Mouse (Mus musculus) hindbrain, embryonic 13.5 days (tissue): ENCODE data around the gene Ttc41. TPM values are rescaled to one million over a fixed set of nuclear protein-coding genes. Genes with fewer than 3 reads are reported as not detected.
A peak's percentile ranks its signal among the peaks of the same experiment; 100 is the strongest.

Source experiments
- ATAC-seq: fragments of 200-750 bp; cut with Nextera tagmentation; 2 replicates; pipeline ENCODE4 v1.8.0; 2017; ENCODE audit warnings: moderate TSS enrichment; ENCODE audit not compliant: low FRiP score
- H3K27ac ChIP-seq: fragments of 300-500 bp; sonication (generic); 2 replicates; pipeline ENCODE4 v1.5.1; 2015; ENCODE audit warnings: inconsistent platforms, mild to moderate bottlenecking, moderate library complexity
- H3K27me3 ChIP-seq: fragments of 300-500 bp; sonication (generic); 2 replicates; pipeline ENCODE4 v1.6.1; 2015; ENCODE audit warnings: mild to moderate bottlenecking, inconsistent platforms
- H3K36me3 ChIP-seq: fragments of 300-500 bp; sonication (generic); 2 replicates; pipeline ENCODE4 v1.6.1; 2015; ENCODE audit warnings: mild to moderate bottlenecking, inconsistent platforms
- H3K4me1 ChIP-seq: fragments of 300-500 bp; sonication (generic); replicated peaks from 2 replicates; pipeline ENCODE4 v1.6.1; 2015; ENCODE audit warnings: inconsistent platforms
- H3K4me2 ChIP-seq: fragments of 300-500 bp; sonication (generic); 2 replicates; pipeline ENCODE4 v1.6.1; 2015; ENCODE audit warnings: inconsistent platforms, mild to moderate bottlenecking, moderate library complexity
- H3K4me3 ChIP-seq: fragments of 300-500 bp; sonication (generic); 2 replicates; pipeline ENCODE4 v1.5.1; 2015; ENCODE audit warnings: mild to moderate bottlenecking, inconsistent platforms
- H3K9ac ChIP-seq: fragments of 300-500 bp; sonication (generic); 2 replicates; pipeline ENCODE4 v1.6.1; 2015; ENCODE audit warnings: mild to moderate bottlenecking, inconsistent platforms
- H3K9me3 ChIP-seq: fragments of 300-500 bp; sonication (generic); 2 replicates; pipeline ENCODE4 v1.6.1; 2016; ENCODE audit warnings: inconsistent platforms
- WGBS: fragments of 180-500 bp; shearing (Covaris S2); methylation state at CpG from one replicate; pipeline ENCODE4 v1.1.7; 2015; 5-methylcytosine and 5-hydroxymethylcytosine counted together
- polyA plus RNA-seq: library from polyadenylated mRNA; unstranded; fragments of >200 nt; fragmentation: Nextera tagmentation; extraction: Ambion mirVana; gene quantifications from 2 replicates; pipeline ENCODE4 v1.2.1, GENCODE M21; 2015

Gene Ttc41
- polyA plus RNA-seq, 1 experiment from 2014 or later: 3.2 TPM

DNA sequence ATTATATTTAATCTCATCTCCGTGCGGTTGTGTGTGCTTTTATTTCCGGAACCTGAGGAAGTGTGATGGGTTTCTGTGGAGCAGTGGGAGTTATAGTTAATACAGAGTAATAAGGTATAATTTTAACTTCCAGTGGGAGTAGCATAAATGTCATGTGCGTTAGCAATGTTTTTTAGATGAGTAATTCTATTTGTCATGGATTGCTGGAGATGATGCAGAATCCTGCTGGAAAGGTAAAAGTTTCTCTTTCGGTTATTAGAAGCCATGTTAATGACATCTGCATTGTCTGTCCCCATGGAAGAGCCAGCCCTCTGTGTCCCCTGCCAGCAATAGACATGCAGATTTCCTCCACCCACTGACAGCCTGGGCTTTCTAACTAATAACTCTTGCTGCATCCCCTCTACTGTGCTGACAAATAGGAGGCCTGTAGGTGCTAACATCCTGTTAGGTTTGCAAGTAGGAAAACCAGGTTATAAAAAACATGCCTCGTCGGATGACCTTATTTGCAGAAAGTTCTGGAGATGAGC lies 83.6 kb downstream of the Ttc41 start:
- H3K9me3 ChIP-seq: no peaks in the 10 kb centered on the region
- no peak overlapping the region for H3K9ac ChIP-seq
- H3K4me2 ChIP-seq: no peak overlapping the region
- no peak overlapping the region for H3K4me3 ChIP-seq
- H3K27me3 ChIP-seq: no peaks in the 10 kb centered on the region
- no peak for ATAC-seq
- no peak overlapping the region for H3K27ac ChIP-seq
- no peaks in the 10 kb centered on the region for H3K36me3 ChIP-seq
- WGBS: 70% methylated on average over 7 of the region's 7 CpGs
- H3K4me1 ChIP-seq: peaks cover 18% of the 10 kb centered on the region

DNA sequence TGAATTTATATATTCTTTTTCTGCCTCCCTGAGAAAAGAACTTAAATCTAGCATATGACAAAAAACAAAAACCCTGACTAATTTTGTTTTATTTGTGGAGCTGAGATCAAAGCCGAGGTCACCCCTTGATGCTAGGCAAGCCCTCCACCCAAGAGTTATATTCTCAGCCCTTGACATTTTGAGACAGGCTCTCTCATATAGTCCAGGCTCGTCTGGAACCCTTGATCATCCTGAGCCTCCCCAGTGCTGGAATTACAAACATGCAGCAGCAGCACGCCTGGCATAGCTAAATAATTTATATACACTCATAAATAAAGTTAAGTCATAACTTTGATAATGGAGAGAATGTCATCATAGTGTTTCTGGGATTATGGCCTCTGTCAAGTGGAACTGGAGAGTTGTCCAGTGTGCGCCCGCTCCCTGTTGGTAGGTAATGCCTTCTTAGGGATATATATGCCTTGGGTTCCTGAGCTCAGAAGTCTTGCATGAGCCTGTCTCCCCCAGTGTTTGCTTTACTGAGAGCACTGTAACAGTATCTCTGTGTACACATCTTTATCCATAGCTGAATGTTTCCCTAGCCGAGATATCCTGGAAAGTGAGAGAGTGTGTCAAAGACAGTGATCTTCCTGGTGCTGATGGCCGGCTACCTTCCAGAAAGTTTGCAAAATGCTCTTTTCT lies 86.0 kb downstream of the Ttc41 start:
- Histone ChIP-seq H3K27ac (no peak overlapping the region), H3K27me3 (no peaks in the 10 kb centered on the region), H3K9ac (no peak overlapping the region), H3K36me3 (no peaks in the 10 kb centered on the region), H3K9me3 (no peaks in the 10 kb centered on the region), H3K4me2 (no peak overlapping the region), H3K4me1 (peaks cover 18% of the 10 kb centered on the region), H3K4me3 (no peak overlapping the region)
- 84% methylated on average over 7 of the region's 7 CpGs for WGBS
- ATAC-seq: no peak

DNA sequence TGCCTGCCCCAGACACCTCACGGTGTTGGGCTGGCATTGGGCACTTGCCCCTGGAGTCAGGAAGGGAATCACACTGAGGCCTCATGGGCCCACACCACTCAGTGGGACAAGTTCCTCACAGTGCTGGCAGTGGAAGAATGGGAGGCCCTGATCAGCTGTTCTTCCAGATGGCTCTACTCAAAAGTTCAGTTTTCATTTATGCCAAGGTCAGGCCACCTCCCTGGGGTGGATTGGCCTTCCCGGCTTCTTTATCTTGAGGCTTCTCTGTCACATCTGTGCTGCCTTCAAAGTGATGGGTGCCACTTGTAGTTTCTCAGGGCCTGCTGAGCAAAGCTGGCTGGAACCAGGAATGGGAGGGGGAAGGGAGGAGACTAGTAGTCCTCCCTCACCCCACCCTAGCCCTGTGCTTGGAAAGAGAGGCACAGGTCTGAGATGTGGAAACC lies 87.9 kb downstream of the Ttc41 start:
- H3K4me1 ChIP-seq: peaks cover 9% of the 10 kb centered on the region
- no peaks in the 10 kb centered on the region for H3K9me3 ChIP-seq
- no peaks in the 10 kb centered on the region for H3K27me3 ChIP-seq
- no peak overlapping the region for H3K27ac ChIP-seq
- no peak for ATAC-seq
- no peak overlapping the region for H3K9ac ChIP-seq
- 59% methylated on average over 2 of the region's 2 CpGs for WGBS
- no peak overlapping the region for H3K4me2 ChIP-seq
- H3K4me3 ChIP-seq: no peak overlapping the region
- no peaks in the 10 kb centered on the region for H3K36me3 ChIP-seq

DNA sequence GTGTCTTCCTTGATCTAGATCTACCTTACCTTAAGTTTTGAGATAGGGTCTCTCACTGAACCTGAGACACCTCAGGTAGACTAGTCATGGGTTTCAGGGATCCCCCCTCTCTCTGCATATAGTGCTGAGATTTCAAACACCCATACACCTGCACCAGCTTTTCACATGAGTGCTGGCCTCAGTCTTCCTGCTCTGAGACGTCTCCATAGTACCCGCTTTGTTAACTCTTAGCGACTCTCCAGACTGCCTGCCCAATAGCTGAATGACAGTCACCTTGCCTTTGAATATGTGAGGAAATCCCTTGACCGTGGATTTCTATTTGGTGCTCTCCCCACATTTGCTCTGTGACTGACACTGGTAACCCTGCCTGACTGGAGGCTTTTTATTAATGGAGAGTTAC lies 88.6 kb downstream of the Ttc41 start:
- no peak overlapping the region for H3K27ac ChIP-seq
- H3K4me3 ChIP-seq: no peak overlapping the region
- WGBS: 87% methylated on average over 4 of the region's 4 CpGs
- no peak overlapping the region for H3K4me2 ChIP-seq
- H3K9ac ChIP-seq: no peak overlapping the region
- no peaks in the 10 kb centered on the region for H3K36me3 ChIP-seq
- no peaks in the 10 kb centered on the region for H3K9me3 ChIP-seq
- peaks cover 9% of the 10 kb centered on the region for H3K4me1 ChIP-seq
- ATAC-seq: no peak
- no peaks in the 10 kb centered on the region for H3K27me3 ChIP-seq

DNA sequence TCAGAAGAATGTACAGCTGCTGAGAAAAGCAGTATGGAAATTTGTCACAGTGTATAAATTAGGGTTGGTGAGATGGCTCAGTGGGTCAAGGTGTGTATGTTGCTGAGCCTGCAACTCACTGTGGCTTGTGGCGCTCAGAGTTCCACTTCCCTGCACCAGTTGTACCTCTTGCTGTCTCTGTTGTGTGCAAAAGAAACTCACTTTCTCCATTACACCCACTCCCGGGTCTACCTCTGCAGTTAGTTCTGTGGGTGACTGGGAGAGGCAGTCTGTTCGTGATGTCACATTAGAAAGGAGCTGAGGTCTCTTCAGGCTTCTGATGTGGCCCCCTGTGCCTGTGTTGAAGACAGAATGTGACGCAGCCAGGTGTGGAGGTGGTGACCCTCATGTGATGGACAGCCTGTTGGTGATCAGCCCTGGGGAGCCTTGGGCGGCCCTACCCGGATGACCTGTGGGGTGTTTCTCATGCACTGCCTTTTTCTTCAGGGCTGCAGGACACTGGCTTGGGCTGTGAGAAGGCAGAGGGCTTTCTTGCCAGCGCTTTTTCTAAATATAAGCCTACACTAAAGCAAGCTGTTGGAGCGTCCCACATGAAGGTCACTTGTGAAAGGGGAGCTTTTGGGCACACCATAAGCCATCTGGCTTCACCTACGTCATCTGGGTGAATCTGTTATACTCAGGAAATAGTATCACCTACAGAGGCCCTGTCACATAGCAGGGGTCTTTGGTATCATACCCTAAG lies 89.4 kb downstream of the Ttc41 start:
- Histone ChIP-seq H3K9ac (no peak overlapping the region), H3K4me2 (no peak overlapping the region), H3K9me3 (no peaks in the 10 kb centered on the region), H3K4me1 (peaks cover 9% of the 10 kb centered on the region; the same call in 1 of the 2 replicates), H3K36me3 (no peaks in the 10 kb centered on the region), H3K27me3 (no peaks in the 10 kb centered on the region), H3K27ac (no peak overlapping the region), H3K4me3 (no peak overlapping the region)
- WGBS: 92% methylated on average over 9 of the region's 9 CpGs
- 0 out of 2 replicates have a peak, but pooled peaks have one; percentile 17 for ATAC-seq

DNA sequence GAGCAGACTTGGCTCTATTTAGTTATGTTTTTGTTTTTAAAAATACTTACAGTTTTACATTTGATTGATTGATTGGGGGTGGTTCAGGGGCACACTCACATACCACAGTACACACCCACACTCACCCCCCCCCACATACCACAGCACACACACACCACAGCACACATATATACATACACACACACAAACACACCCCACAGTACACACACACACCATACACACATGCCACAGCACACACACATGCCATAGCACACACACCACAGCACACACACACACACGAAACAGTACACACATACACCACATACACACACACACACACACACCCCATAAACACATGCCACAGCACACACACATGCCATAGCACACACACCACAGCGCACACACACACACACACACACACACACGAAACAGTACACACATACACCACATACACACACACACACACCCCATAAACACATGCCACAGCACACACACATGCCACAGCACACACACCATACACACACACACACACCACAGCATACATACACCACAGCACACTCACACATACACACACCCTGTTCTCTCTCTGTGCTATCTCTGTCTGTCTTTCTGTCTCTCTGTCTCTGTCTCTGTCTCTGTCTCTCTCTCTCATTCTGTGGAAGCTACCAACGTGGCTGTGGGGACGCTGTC lies 90.6 kb downstream of the Ttc41 start:
- H3K9ac ChIP-seq: no peak overlapping the region
- no peaks in the 10 kb centered on the region for H3K9me3 ChIP-seq
- no peaks in the 10 kb centered on the region for H3K36me3 ChIP-seq
- no peak overlapping the region for H3K4me3 ChIP-seq
- peak; percentile 57; the same call in 1 of the 2 replicates for ATAC-seq
- H3K4me2 ChIP-seq: no peak overlapping the region
- H3K27ac ChIP-seq: no peak overlapping the region
- H3K4me1 ChIP-seq: peaks cover 9% of the 10 kb centered on the region; the same call in 1 of the 2 replicates
- no peaks in the 10 kb centered on the region for H3K27me3 ChIP-seq
- 99% methylated on average over 5 of the region's 5 CpGs for WGBS

DNA sequence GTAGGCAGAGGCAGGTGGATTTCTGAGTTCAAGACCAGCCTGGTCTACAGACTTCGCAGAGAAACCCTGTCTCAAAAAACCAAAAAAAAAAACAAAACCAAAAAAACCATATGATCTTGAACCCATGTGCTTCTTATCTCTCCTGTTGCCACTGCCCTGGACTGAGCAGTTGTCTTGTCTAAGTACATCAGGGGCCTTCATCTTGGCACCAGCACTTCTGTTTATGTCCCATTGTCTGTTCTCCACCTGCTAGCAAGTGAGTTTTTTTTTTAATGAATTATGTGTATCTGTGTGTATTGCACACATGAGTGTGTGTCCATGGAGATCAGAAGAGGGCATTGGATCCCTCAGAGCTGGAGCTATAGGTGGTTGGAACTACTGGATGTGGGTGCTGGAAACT lies 101.8 kb downstream of the Ttc41 start:
- no peaks in the 10 kb centered on the region for H3K9me3 ChIP-seq
- H3K9ac ChIP-seq: no peak overlapping the region
- 0 out of 2 replicates have a peak, but pooled peaks cover 5% of the 10 kb centered on the region for H3K4me1 ChIP-seq
- H3K4me2 ChIP-seq: no peak overlapping the region
- no peak for ATAC-seq
- H3K27ac ChIP-seq: no peak overlapping the region
- WGBS: 100% methylated on average over 1 of the region's 1 CpGs
- no peaks in the 10 kb centered on the region for H3K27me3 ChIP-seq
- H3K4me3 ChIP-seq: no peak overlapping the region
- peaks cover 7% of the 10 kb centered on the region; the same call in 1 of the 2 replicates for H3K36me3 ChIP-seq

DNA sequence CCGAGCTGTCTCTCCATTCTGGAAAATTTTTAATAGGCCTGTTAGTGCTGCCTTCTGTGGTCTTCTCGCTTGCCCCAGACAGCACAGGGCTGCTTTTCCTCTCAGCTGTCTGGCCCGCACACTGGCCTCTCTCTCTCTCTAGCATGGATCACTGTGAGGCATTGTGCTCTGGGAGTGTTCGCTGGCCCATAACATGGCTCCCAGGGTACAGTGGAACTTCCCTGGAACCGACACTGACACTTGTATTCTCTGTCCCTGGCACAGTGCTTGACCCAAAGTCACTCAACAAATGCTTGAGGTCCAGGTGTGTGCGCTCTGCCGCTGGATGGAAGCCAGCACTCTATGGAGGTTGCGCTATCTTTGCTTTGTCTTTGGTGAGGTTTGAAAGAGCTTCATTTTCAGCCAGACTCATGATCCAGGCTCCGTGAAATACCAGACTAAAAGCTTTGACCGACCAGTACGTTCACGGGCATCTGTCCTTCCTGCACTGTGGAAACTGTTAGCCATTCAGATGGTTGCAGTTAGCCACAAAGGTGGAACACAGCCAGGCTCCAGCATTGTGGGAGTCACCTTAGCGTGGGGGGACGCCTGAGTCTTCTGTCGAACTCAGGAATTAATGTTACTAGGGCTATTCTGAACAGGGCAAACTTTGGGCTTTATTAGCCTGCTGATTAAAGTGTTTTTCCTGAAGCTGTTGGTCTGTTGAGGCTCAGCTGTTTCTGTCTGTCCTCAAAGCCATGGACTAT lies 102.6 kb downstream of the Ttc41 start:
- Histone ChIP-seq H3K4me1 (0 out of 2 replicates have a peak, but pooled peaks cover 5% of the 10 kb centered on the region), H3K9me3 (no peaks in the 10 kb centered on the region), H3K36me3 (peaks cover 9% of the 10 kb centered on the region; the same call in 1 of the 2 replicates), H3K27ac (no peak overlapping the region), H3K9ac (no peak overlapping the region), H3K4me2 (no peak overlapping the region), H3K4me3 (no peak overlapping the region), H3K27me3 (no peaks in the 10 kb centered on the region)
- WGBS: 69% methylated on average over 15 of the region's 15 CpGs
- peak; percentile 25; the same call in 1 of the 2 replicates for ATAC-seq

DNA sequence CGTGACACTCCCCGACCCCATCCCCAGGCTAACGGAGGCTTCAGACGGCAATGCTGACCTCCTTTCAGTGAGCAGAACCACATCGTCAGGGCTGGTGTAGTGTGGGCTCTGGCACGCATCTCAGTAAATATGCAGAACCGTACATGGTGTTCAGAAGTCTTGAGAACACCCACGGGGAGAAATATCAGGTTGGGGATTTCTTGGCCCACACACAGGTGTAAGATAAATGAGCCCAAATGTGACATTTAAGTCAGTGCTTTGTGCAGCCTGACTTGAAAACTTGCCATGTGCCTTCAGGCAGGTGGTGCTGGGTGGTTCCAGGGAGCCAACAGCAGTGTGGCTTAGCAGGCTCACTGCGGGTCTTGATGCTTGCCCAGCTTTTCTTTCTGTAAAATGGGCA lies 104.4 kb downstream of the Ttc41 start:
- WGBS: 86% methylated on average over 9 of the region's 9 CpGs
- Histone ChIP-seq H3K9me3 (no peaks in the 10 kb centered on the region), H3K9ac (no peak overlapping the region), H3K36me3 (peaks cover 9% of the 10 kb centered on the region; the same call in 1 of the 2 replicates), H3K4me3 (no peak overlapping the region), H3K27ac (no peak overlapping the region), H3K4me1 (0 out of 2 replicates have a peak, but pooled peaks cover 5% of the 10 kb centered on the region), H3K27me3 (no peaks in the 10 kb centered on the region), H3K4me2 (no peak overlapping the region)
- no peak for ATAC-seq

DNA sequence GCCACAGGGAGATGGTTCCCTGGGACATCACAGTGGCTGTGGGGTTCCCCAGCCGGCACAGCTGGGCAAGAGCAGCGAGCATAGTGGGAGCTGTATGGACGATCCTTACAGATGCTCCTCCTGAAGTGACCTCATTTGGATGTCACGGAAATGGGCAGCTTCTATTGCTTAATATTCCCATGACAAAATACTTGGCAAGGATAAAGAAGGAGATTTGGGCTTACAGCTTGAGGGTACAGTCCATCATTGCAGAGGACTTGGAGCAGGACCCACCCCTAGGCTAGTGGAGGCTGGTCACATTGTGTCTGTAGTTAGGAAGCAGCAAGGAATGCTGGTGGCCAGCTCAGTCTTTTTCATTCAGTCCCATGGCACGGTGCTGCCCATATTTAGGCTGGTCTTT lies 105.0 kb downstream of the Ttc41 start:
- Histone ChIP-seq H3K9me3 (no peaks in the 10 kb centered on the region), H3K36me3 (peaks cover 9% of the 10 kb centered on the region; the same call in 1 of the 2 replicates), H3K4me3 (no peak overlapping the region), H3K4me1 (0 out of 2 replicates have a peak, but pooled peaks cover 5% of the 10 kb centered on the region), H3K27ac (no peak overlapping the region), H3K9ac (no peak overlapping the region), H3K27me3 (no peaks in the 10 kb centered on the region), H3K4me2 (no peak overlapping the region)
- WGBS: 91% methylated on average over 5 of the region's 5 CpGs
- ATAC-seq: no peak

DNA sequence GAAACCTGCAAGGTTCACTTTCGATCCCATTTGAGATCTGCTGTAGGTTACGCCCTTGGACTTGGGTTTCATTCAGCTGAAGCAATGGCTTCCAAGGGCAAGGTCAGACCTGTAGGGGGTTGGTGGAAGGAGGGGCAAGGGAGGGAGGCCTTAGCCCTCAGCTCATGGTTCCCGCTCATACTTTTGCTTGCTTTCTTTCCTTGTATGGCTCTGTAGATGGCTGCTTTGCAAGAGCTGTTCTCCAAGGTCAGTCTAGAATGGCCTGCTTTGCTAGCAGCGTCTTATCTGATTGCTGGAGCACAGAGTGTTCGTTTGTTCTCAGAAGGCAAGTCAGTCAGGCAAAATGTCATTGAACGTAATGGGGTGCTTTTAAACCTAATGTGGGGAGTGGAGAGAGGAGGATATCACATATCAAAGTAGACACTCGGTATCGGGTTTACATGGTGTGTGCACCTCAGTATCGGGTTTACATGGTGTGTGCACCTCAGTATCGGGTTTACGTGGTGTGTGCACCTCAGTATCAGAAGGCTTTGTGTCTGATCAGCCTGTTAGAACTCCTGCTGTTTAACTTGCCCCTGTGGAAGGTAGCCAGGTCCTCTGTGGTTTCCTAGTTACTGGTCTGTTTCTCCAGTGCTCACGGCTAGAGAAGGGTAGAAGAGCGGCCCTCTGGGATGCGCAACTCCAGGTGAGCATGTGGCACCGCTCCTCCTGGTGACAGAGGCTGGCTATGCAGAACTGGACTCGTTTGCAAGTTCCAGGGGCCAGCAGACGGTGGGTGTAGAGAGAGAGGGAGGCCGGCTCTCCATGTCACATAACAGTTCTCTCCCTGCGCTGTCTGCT lies 108.9 kb downstream of the Ttc41 start:
- H3K9me3 ChIP-seq: no peaks in the 10 kb centered on the region
- no peak overlapping the region for H3K27ac ChIP-seq
- no peak overlapping the region for H3K4me2 ChIP-seq
- no peaks in the 10 kb centered on the region for H3K27me3 ChIP-seq
- no peak overlapping the region for H3K9ac ChIP-seq
- ATAC-seq: no peak
- WGBS: 83% methylated on average over 19 of the region's 19 CpGs
- H3K4me3 ChIP-seq: no peak overlapping the region
- peaks cover 8% of the 10 kb centered on the region for H3K4me1 ChIP-seq
- H3K36me3 ChIP-seq: peaks cover 5% of the 10 kb centered on the region; the same call in 1 of the 2 replicates
